Mouse (Mus musculus) frontal cortex, postnatal 36 days (tissue): ENCODE results near the gene Ube2g2.
"Not testable (repeated sequence)": the region's sequence is repeated elsewhere in the genome, so short reads cannot be mapped to it uniquely, and the experiment has no call there.

Experiments
- DNase-seq, 2 experiments: peaks; one replicate each; pipeline ENCODE4 v3.0.0; 2022; ENCODE audit warnings: low spot score in 2 of 2

The Ube2g2 gene

DNA sequence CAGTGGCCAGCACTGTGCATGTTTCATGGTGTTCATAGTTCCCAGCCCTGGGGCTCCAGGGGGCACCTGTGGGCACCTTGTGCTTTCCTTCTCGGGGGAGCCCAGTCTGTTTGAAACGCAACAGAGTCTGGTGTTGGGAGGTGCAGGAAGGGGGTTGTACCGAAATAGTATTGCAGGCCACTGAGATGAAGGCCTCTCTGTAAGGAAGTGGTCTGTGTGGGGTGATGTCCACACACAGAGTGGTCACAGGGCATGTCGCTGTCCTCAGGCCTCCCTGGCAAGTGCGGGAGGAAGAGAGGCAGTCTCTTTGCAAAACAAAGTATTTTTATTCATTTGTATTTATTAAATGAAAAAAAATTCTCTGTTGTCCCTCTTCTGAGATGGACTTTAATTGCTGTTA, 23.5 kb downstream of the Ube2g2 start:
- DNase-seq: no peak

DNA sequence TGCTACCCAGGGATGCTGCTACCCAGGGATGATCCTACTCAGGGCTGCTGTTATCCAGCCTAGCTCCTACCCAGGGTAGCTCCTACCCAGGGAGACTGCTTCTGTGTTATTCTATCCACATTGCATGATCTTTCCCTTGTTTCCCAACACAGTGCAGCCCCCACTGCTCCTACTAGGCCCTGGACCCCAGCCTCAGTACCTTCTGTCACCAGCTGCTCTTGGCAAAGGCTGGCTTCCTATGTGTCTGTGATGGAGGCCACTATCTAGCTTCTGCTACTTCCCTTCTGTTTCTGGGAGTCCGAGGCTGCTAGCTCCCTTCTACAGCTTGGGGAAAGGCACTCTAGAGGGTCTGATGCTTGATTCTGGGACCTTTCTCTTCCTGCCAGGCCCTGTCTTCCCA, 25.4 kb downstream of the Ube2g2 start:
- DNase-seq: no peak

DNA sequence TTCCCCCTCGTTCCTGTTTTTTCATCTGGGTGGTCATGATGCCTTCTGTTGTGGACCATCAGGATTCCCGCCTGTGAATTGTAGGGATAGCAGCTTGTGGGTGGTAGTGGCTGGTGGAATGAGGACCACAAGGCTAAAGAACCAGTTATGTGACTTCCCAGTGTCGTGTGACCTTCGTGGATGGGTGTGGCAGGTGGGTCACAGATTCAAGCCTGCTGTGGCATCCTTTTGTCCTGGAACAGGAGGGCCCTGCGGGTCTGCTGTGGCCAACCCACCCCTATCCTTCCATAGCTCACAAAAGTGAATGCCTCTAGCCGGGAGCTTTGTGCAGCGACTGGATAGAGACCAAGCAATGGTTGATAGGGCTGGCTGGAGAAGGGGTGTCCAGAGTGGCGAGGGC, 25.8 kb downstream of the Ube2g2 start:
- DNase-seq: no peak

DNA sequence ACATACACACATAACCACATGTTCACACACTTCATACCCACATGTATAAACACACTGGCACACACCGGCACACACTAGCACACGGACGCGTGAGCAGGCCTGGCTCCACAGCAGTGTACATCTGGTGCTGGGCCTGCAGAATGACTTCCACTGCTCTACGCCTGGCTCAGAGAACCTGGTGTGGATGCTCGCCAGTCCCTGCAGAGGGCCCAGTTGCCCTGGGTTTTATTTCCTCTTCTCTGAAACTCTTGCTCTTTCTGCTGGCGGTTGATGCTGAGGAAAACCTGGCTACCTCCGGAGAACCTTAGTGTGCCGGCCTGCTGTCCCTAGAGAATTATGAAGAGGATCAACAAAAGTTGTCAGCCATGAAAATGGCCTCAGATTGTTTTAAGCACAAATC, 30.0 kb downstream of the Ube2g2 start:
- no peak for DNase-seq

GRCm38 (mm10) chr10:77658286-77658994, 36.4 kb downstream of the Ube2g2 start:
- no peak for DNase-seq

- no peak for DNase-seq
Observed at GRCm38 (mm10) chr10:77663949-77664665, 42.0 kb downstream of the Ube2g2 start.

- DNase-seq: no peak
Observed at GRCm38 (mm10) chr10:77666342-77666741, 44.3 kb downstream of the Ube2g2 start.

GRCm38 (mm10) chr10:77667402-77667801, 45.3 kb downstream of the Ube2g2 start:
- peak; percentile 42 to 60 for DNase-seq

DNA sequence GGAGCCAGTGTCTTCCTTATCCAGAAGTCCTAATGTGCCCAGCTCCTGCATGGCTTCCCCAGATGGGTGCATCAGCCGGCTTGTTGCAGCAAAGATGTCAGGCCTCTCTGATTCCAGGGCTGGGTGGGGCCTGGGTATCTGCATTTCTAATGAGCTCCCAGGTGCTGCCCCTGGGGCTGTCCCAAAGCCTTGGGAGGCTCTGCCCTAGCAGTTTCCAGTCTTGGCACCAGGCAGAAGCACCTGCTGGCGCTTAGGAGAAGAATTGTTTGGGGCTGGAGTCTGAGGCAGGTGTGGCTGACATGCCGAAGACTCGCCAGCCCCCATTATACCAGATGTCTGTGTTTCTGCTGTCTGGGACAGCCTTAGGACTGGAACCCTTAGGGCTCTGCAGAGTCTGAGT, 48.6 kb downstream of the Ube2g2 start:
- DNase-seq: no peak

- no peak for DNase-seq
Observed at GRCm38 (mm10) chr10:77671519-77671918, 49.4 kb downstream of the Ube2g2 start.

GRCm38 (mm10) chr10:77673765-77674164, 51.7 kb downstream of the Ube2g2 start:
- DNase-seq: no peak

DNA sequence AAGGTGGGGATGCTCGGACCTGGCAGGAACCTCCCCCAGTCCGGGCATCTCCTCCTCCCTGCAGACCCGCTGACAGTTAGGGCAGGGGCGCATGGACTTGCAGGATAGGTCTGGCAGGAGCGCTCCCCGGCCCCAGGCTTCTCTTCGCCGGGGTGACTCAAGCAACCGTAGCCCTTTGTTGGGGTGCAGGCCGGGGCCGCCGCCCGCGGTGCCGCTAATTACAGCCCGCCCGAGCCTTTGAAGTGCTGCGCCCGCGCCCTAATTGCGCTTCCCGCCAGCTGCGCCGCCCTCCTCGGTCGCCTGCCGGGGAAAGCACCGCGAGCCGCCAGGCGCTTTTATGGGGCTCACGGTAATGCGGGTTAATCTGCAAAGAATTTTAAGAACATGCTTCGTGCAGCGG, 55.5 kb downstream of the Ube2g2 start:
- DNase-seq: no peak

DNA sequence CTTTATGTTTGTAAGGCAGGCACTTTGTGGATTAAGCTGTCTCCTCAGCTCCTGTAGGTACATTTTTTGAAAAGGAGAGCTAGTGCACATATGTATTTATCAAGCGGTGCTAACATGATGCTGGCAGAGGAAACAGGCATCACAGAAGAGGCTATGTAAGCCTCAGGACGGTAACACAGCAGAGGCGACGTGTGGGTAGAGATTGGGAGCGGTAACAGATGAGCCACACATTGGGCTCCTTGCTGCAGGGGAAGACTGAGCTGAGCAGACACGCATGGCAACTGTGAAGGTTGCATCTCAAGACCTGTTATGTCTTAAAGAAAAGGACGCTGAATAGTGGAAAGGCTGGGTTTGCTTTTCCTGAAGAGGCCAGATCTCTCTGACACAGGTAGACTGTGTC, 60.9 kb downstream of the Ube2g2 start:
- DNase-seq: peak; percentile 31 to 47

- no peak for DNase-seq
Observed at GRCm38 (mm10) chr10:77684181-77684580, 62.1 kb downstream of the Ube2g2 start.

GRCm38 (mm10) chr10:77685895-77686664, 64.0 kb downstream of the Ube2g2 start, which contains the start of gene Tspear:
Gene Tspear (plus strand): TSS chr10:77686569.
- DNase-seq: no peak

- no peak for DNase-seq
Observed at GRCm38 (mm10) chr10:77687021-77687420, 64.9 kb downstream of the Ube2g2 start.

DNA sequence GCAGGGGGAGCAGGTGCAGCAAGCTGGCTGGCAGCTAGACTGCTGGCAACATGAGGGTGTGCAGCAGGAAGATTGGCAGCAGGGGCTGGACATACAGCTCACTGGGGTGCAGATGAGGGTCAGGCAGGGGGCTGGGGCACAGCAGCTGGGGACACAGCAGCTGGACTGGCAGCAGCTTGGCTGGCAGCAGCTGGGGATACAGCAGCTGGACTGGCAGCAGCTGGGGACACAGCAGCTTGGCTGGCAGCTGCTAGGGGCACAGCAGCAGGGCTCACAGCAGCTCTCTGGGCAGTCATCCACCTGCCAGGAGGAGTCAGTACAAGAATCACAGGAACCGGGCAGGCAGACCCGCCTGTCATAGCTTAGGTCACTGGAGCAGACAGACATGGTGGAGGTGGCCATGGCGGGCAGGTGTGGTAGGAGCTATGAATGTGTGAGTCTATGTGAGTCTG, 68.3 kb downstream of the Ube2g2 start, which contains the start of gene Gm19402:
Gm19402 (minus strand) TSS at position 402 of the 452 bp plus-strand sequence.
- not testable (repeated sequence) for DNase-seq
